Mouse (Mus musculus): Measurements from ENCODE around the gene Gm21488. TPM values are rescaled to one million over a fixed set of nuclear protein-coding genes. Genes with fewer than 3 reads are reported as not detected.

The Gm21488 gene
- not detected for total RNA-seq (2023)

GRCm38 (mm10) chrY:27521820-27522219 is at the start of gene Gm21488:
Gene Gm21488, minus strand, starts transcription at chrY:27521920.

